Mouse (Mus musculus) left cerebral cortex, postnatal 25 days (tissue): ENCODE measurements at regions not wholly inside any gene's neighbourhood (a gene's known extent, or its start where the extent isn't known, plus 50 kb on each side); places are given as distances from the start of the nearest gene placed in this dataset.

Experiments used
- DNase-seq, 2 experiments: peaks; one replicate each; pipeline ENCODE4 v3.0.0; 2022; ENCODE audit warnings: low spot score in 2 of 2, mixed read lengths in 1 of 2
- intact Hi-C: fragments of 180-260 bp; cut with DNase I; formaldehyde crosslinking; loops from one replicate; pipeline ENCODE4 v1.15.1; 2025

DNA sequence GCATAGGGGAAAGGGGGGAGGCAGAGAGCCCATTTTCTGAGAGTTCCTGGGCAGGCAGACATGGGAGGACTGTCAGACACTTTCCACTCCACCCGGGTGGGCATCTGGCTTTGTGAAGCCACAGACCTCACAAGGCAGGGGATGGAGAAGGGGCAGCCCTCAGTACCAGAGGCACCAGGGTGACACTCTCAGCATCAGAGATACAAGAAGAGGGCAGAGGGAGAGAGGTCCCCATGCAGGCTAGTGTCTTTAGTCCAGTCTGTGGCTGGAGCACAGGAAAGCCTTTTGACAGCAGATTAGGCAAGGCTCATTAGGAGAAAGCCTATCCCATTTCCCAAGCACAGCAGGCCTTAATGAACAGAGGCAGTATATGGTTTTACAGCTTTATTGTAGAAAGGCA is 175.5 kb downstream of the Manea start:
- DNase-seq: no peak
- intact Hi-C loops: no loop called here

DNA sequence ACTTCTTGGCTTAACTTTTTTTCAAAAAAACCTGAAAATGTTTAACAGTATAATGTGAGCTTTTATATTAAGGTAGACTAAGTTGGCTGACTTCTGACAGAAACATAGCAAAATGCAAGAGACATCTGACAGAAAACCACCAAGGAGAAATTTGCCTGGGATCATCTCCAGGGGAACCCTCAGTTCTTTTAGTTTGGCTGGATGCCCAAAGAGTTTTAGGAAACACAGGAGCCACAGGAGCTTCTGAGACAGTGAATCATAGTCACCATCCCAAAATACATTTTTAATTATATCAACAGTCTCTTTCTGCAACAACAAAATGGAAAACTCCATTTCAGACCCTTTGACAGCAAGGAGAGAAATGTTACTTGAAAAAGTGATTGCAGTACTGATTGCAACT is 190.5 kb downstream of the Manea start:
- intact Hi-C loops: no loop called here
- peak; percentile 4 to 61 for DNase-seq
